Comparison of ENCODE assay signal across 27 mouse cellular contexts in the genomic region with DNA sequence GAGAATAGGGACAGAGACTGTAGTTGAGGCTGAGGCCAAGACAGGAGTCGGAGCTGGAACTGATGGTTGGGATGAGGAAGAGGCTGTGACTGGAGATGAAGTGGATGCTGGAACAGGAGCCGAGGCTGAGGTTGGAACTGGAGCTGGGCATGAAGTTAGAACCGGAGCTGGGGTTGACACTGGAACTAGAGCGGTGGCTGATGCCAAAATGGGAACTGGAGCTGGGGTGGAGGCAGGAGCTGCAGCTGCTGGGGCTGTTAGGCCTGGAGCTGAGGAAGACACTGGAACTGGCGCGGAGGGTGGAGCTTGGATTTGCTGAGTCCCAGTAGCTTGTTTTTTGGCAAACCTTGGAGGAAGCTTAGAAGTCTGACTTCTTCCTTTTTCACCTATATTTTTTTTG. TPM values are rescaled to one million over a fixed set of nuclear protein-coding genes. Genes with fewer than 3 reads are reported as not detected.
A peak's percentile ranks its signal among the peaks of the same experiment; 100 is the strongest.
DNase-seq lines count a peak whose midpoint lies in the region; ATAC-seq and TF ChIP-seq lines count a peak whose summit lies in the region.
"Had no signal": no experiment of that assay in that cellular context is flagged by ENCODE, and none has a peak within 500 bp of the region (broad histone marks: within the 10 kb centered on the region; RNA-seq: fewer than 3 reads in every experiment).

No protein-coding gene starts in this region.

- DNase-seq in brain, adult 2 months (ENCODE audit: low read depth, low spot score) = peak; percentile 30
- peak; percentile 76 for DNase-seq in gastrocnemius, adult 2 months
- peak; percentile 48 for DNase-seq in gastrocnemius, postnatal 25 days
- peak; percentile 74 for DNase-seq in skeletal muscle tissue, adult 2 months (ENCODE audit: low read depth, low spot score)
- no peak for DNase-seq in lung, adult 2 months
- DNase-seq: adrenal gland, adult 2 months; adrenal gland, postnatal 25 days; cerebellum, adult 2 months; cerebellum, postnatal 10 days; heart, postnatal 10 days; heart, postnatal 4 days; kidney, adult 18-20 months had no signal

- 91% methylated on average over 6 of the region's 6 CpGs for WGBS in liver, embryonic 12.5 days (ENCODE audit: insufficient replicate concordance)
- 90% methylated on average over 6 of the region's 6 CpGs for WGBS in lung, adult 2 months

- intact Hi-C loops in gastrocnemius, adult 2 months (cut with DNase I) = no loop called here

- no peak for TF ChIP-seq POLR2A in lung, adult 2 months (IDR thresholded peaks at IDR 0.05; ENCODE audit: borderline replicate concordance, extremely low read depth, low read depth, low read length)

- H3K27ac ChIP-seq in gastrocnemius, adult 2 months = no peak overlapping the region; the same call in 1 of the 2 replicates
- H3K27ac ChIP-seq in liver, embryonic 12.5 days = no peak overlapping the region
- H3K27ac ChIP-seq: embryonic facial prominence, embryonic 15.5 days; forebrain, embryonic 10.5 days; heart, embryonic 10.5 days; hindbrain, embryonic 13.5 days; hindbrain, postnatal 0 days; intestine, embryonic 15.5 days had no signal

- H3K9ac ChIP-seq in liver, embryonic 12.5 days = no peak overlapping the region
- H3K9ac ChIP-seq: embryonic facial prominence, embryonic 15.5 days; hindbrain, embryonic 13.5 days; intestine, embryonic 15.5 days had no signal

- H3K27me3 ChIP-seq in liver, embryonic 12.5 days (replicated peaks) = no peaks in the 10 kb centered on the region
- H3K27me3 ChIP-seq: embryonic facial prominence, embryonic 15.5 days; hindbrain, embryonic 13.5 days; intestine, embryonic 15.5 days had no signal

- no peaks in the 10 kb centered on the region for H3K4me1 ChIP-seq in liver, embryonic 12.5 days
- H3K4me1 ChIP-seq in lung, adult 2 months (ENCODE audit: control insufficient read depth, insufficient read depth, low read length) = no peaks in the 10 kb centered on the region
- H3K4me1 ChIP-seq: embryonic facial prominence, embryonic 15.5 days; forebrain, embryonic 10.5 days; heart, embryonic 10.5 days; hindbrain, embryonic 13.5 days; intestine, embryonic 15.5 days had no signal

- no peak for ATAC-seq in inflammation-experienced regulatory T-cells, adult 6 months
- no peak for ATAC-seq in liver, embryonic 12.5 days
- ATAC-seq: forebrain, embryonic 14.5 days; hindbrain, postnatal 0 days; intestine, embryonic 15.5 days had no signal

- peaks cover 86% of the 10 kb centered on the region for H3K36me3 ChIP-seq in liver, embryonic 12.5 days

- no peaks in the 10 kb centered on the region for H3K9me3 ChIP-seq in liver, embryonic 12.5 days (replicated peaks)
- H3K9me3 ChIP-seq: embryonic facial prominence, embryonic 15.5 days; forebrain, embryonic 10.5 days; heart, embryonic 10.5 days; hindbrain, embryonic 13.5 days; intestine, embryonic 15.5 days had no signal

- TF ChIP-seq CTCF in gastrocnemius, adult 2 months (IDR thresholded peaks at IDR 0.05) = no peak
- TF ChIP-seq CTCF in lung, adult 2 months (IDR thresholded peaks at IDR 0.05; ENCODE audit: insufficient read depth, low read length) = no peak

- no peak overlapping the region for H3K4me2 ChIP-seq in liver, embryonic 12.5 days
- H3K4me2 ChIP-seq: embryonic facial prominence, embryonic 15.5 days; hindbrain, embryonic 13.5 days; intestine, embryonic 15.5 days had no signal

- no peak overlapping the region for H3K4me3 ChIP-seq in gastrocnemius, adult 2 months
- H3K4me3 ChIP-seq in liver, embryonic 12.5 days = no peak overlapping the region
- H3K4me3 ChIP-seq in lung, adult 2 months (replicated peaks; ENCODE audit: extremely low read depth, low read depth, low read length) = no peak overlapping the region
- H3K4me3 ChIP-seq: embryonic facial prominence, embryonic 15.5 days; erythroblast, embryonic 14.5 days; forebrain, embryonic 10.5 days; heart, embryonic 10.5 days; hindbrain, embryonic 13.5 days; intestine, embryonic 15.5 days had no signal

RNA-seq across cellular contexts. Expression of gene Myocos, which starts 39.8 kb away (rescaled TPM):
- total RNA-seq in gastrocnemius, adult 2 months (2021) = not detected
- not detected for total RNA-seq in gastrocnemius, postnatal 25 days (2021)
- not detected for polyA plus RNA-seq in inflammation-experienced regulatory T-cells, adult 6 months (2017; shearing (Covaris generic))
- not detected in 2 replicates for polyA plus RNA-seq in liver, embryonic 12.5 days (2016; fragmentation: Nextera tagmentation; extraction: Ambion mirVana)
- polyA plus RNA-seq in lung, adult 2 months (2012; rRNA removed) = not detected in 2 replicates
- total RNA-seq: adrenal gland, adult 2 months; adrenal gland, postnatal 25 days; ES-E14; heart, postnatal 10 days; heart, postnatal 4 days; hindbrain, postnatal 0 days had no signal
- polyA plus RNA-seq: adrenal gland, adult 2 months; cerebellum, adult 2 months; embryonic facial prominence, embryonic 11.5 days; embryonic facial prominence, embryonic 15.5 days; erythroblast, embryonic 14.5 days; forebrain, embryonic 10.5 days; forebrain, embryonic 14.5 days; frontal cortex, adult 2 months; gonadal fat pad, adult 2 months; heart, embryonic 10.5 days; heart, embryonic 14.5 days; hindbrain, embryonic 13.5 days; hindbrain, postnatal 0 days; intestine, embryonic 15.5 days had no signal

RNA-seq across cellular contexts. Expression of gene Prrc2c, which starts 42.5 kb away (rescaled TPM):
- 10 to 100 TPM; 48.5 to 62.3 TPM for total RNA-seq in gastrocnemius, adult 2 months (2021)
- 10 to 100 TPM; 48.9 to 52.8 TPM for total RNA-seq in gastrocnemius, postnatal 25 days (2021)
- polyA plus RNA-seq in inflammation-experienced regulatory T-cells, adult 6 months (2017; shearing (Covaris generic)) = 100 to 1,000 TPM; 214 to 351 (median 255) TPM
- 63.0 and 68.1 TPM in 2 replicates for polyA plus RNA-seq in liver, embryonic 12.5 days (2016; fragmentation: Nextera tagmentation; extraction: Ambion mirVana)
- polyA plus RNA-seq in lung, adult 2 months (2012; rRNA removed) = 32.5 and 33.5 TPM in 2 replicates

RNA-seq across cellular contexts. Expression of gene Myoc, which starts 58.9 kb away (rescaled TPM):
- 10 to 100 TPM; 37.8 to 63.6 TPM for total RNA-seq in gastrocnemius, adult 2 months (2021)
- total RNA-seq in gastrocnemius, postnatal 25 days (2021) = 10 to 100 TPM in 1 of 2 experiments, 1 to 10 TPM in 1; 9.1 to 20.5 TPM
- not detected for polyA plus RNA-seq in inflammation-experienced regulatory T-cells, adult 6 months (2017; shearing (Covaris generic))
- not detected in 2 replicates for polyA plus RNA-seq in liver, embryonic 12.5 days (2016; fragmentation: Nextera tagmentation; extraction: Ambion mirVana)
- polyA plus RNA-seq in lung, adult 2 months (2012; rRNA removed) = 0.29 and 1.3 TPM in 2 replicates
- total RNA-seq: ES-E14 had no signal
- polyA plus RNA-seq: erythroblast, embryonic 14.5 days; forebrain, embryonic 10.5 days; forebrain, embryonic 14.5 days; heart, embryonic 10.5 days; heart, embryonic 14.5 days; hindbrain, embryonic 13.5 days had no signal
